11 mouse cellular contexts compared by ENCODE assay signal in the genomic region with DNA sequence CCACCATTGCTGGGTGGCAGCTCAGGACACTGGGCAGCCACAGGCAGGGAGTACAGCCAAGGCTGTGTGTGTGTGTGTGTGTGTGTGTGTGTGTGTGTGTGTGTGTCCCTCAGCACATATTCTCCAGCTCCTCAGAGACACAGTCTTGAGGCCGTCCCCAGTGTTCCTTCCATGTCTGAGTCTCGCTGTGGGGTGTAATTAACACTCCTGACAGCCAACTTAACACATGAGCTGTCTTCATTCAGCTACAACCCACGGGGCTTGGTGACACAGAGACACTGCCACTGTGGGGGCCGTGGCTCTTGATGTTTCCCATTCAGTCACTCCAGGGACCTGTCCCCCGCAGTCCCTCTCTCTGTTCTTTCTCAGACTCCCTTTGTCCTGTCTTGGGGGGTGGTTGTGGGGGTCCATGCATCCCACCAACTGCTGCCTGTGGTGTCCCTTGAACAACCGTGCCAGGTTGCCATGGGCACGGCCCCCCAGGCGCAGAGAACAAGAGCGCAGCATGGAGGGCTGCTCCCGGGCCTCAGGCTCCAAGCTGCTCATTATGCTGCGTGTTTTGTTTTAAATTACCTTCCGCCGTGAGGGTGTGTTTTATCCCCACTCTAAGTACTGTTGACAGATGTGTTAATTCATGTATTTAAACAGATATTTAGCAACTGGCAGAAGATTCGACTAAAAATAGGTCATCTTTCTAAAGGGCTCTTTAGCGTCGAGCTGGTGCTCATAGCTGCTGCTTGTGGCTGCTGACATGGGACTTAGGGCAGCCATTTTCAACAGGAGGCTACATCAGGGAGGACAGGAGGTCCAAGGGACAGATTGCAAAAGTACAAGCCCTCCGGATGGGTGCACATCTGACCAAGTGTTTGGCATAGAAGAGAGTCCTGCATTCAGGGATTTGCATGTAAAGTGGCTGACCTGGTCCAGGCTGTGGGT. TPM values are rescaled to one million over a fixed set of nuclear protein-coding genes. Genes with fewer than 3 reads are reported as not detected.
DNase-seq lines count a peak whose midpoint lies in the region; TF ChIP-seq lines count a peak whose summit lies in the region.
"Had no signal": no experiment of that assay in that cellular context is flagged by ENCODE, and none has a peak within 500 bp of the region (broad histone marks: within the 10 kb centered on the region; RNA-seq: fewer than 3 reads in every experiment).

No protein-coding gene starts in this region.

- no peaks in the 10 kb centered on the region for H3K9me3 ChIP-seq in hindbrain, embryonic 10.5 days
- H3K9me3 ChIP-seq: liver, embryonic 13.5 days had no signal

- peak; percentile 52 to 69 for DNase-seq in cerebellum, postnatal 10 days
- no peak for DNase-seq in cerebellum, adult 11 months
- DNase-seq in hindbrain, embryonic 10.5 days (ENCODE audit: low spot score) = peak; percentile 49
- DNase-seq in mesoderm, embryonic 11.5 days (ENCODE audit: low read depth, low spot score) = peak; percentile 36
- DNase-seq in right cerebral cortex, postnatal 10 days (ENCODE audit: low spot score in 2 of 2) = peak; percentile 49 to 75
- DNase-seq in thymus, adult 18-20 months = no peak
- no peak for DNase-seq in kidney, adult 2 months
- no peak for DNase-seq in layer of hippocampus, adult 9-10 months (ENCODE audit: low spot score)
- DNase-seq: liver, embryonic 13.5 days; thymus, postnatal 4 days had no signal

- WGBS in hindbrain, embryonic 10.5 days = 22% methylated on average over 17 of the region's 17 CpGs
- WGBS in kidney, adult 2 months = 50% methylated on average over 17 of the region's 17 CpGs

- H3K4me3 ChIP-seq in hindbrain, embryonic 10.5 days = no peak overlapping the region
- no peak overlapping the region for H3K4me3 ChIP-seq in kidney, adult 2 months (ENCODE audit: insufficient read depth, low read depth, low read length)
- H3K4me3 ChIP-seq: liver, embryonic 13.5 days; myocyte had no signal

- H3K27ac ChIP-seq in hindbrain, embryonic 10.5 days = peak overlapping the region; percentile 76
- no peak overlapping the region for H3K27ac ChIP-seq in kidney, adult 2 months (ENCODE audit: insufficient read depth, low read depth, low read length)
- H3K27ac ChIP-seq: liver, embryonic 13.5 days had no signal

- H3K36me3 ChIP-seq in hindbrain, embryonic 10.5 days = no peaks in the 10 kb centered on the region
- H3K36me3 ChIP-seq in kidney, adult 2 months (ENCODE audit: control insufficient read depth, insufficient read depth, low read length) = no peaks in the 10 kb centered on the region
- H3K36me3 ChIP-seq: liver, embryonic 13.5 days had no signal

- no peak for TF ChIP-seq CTCF in kidney, adult 2 months (conservative IDR thresholded peaks at IDR 0.05; ENCODE audit: insufficient read depth, insufficient read length, low read depth, low read length)

- peaks cover 19% of the 10 kb centered on the region for H3K4me1 ChIP-seq in hindbrain, embryonic 10.5 days (replicated peaks)
- H3K4me1 ChIP-seq in kidney, adult 2 months (ENCODE audit: control insufficient read depth, insufficient read depth, low read length) = no peaks in the 10 kb centered on the region
- H3K4me1 ChIP-seq: liver, embryonic 13.5 days had no signal

- peaks cover 49% of the 10 kb centered on the region for H3K27me3 ChIP-seq in hindbrain, embryonic 10.5 days (ENCODE audit: insufficient read depth, poor library complexity, severe bottlenecking)
- no peaks in the 10 kb centered on the region for H3K27me3 ChIP-seq in kidney, adult 2 months (replicated peaks; ENCODE audit: control insufficient read depth, insufficient read depth, low read length)
- H3K27me3 ChIP-seq: liver, embryonic 13.5 days had no signal

- TF ChIP-seq POLR2A in kidney, adult 2 months (IDR thresholded peaks at IDR 0.05; ENCODE audit: low read depth, low read length) = no peak

RNA-seq across cellular contexts. Expression of gene Hdac4, which starts 28.7 kb away (rescaled TPM):
- 20.8 TPM in 2 replicates for polyA plus RNA-seq in hindbrain, embryonic 10.5 days (2016; fragmentation: Nextera tagmentation; extraction: Ambion mirVana)
- polyA plus RNA-seq in kidney, adult 2 months (2012; rRNA removed) = 10.0 and 11.6 TPM in 2 replicates

Comparison
In these comparisons a context has a peak if more than half of its experiments do, and no peak if none do; other contexts are left out.
1. DNase-seq: peak in cerebellum, postnatal 10 days (2 of 2), hindbrain, embryonic 10.5 days (single experiment), mesoderm, embryonic 11.5 days (single experiment) and right cerebral cortex, postnatal 10 days (2 of 2); none in cerebellum, adult 11 months (single experiment), thymus, adult 18-20 months (0 of 2), kidney, adult 2 months (single experiment) and layer of hippocampus, adult 9-10 months (single experiment).